Mouse (Mus musculus): ENCODE measurements at regions not wholly inside any gene's neighbourhood (a gene's known extent, or its start where the extent isn't known, plus 50 kb on each side); places are given as distances from the start of the nearest gene placed in this dataset.

- in situ Hi-C loops (cut with MboI; ENCODE audit: low pct_ligation_motif_present, low pct_unique_long_range_greater_than_20kb, low sequenced_read_pairs): no loop called here
Observed at GRCm38 (mm10) chr3:150493433-150494045, 944.1 kb upstream of the Adgrl4 start.

GRCm38 (mm10) chr3:150530966-150531365 is 906.7 kb upstream of the Adgrl4 start:
- H3K9ac ChIP-seq (ENCODE audit: insufficient read depth, low read depth): no peak overlapping the region
- DNase-seq (ENCODE audit: extremely low read depth): peak; percentile 3
- no peak overlapping the region for H3K4me2 ChIP-seq (ENCODE audit: insufficient read depth, low read depth, poor library complexity, severe bottlenecking)
- no peaks in the 10 kb centered on the region for H3K4me1 ChIP-seq (ENCODE audit: control insufficient read depth in 1 of 2, insufficient read depth in 2 of 2)
- dilution Hi-C loops (cut with MboI; ENCODE audit: extremely low pct_ligation_motif_present, extremely low pct_unique_long_range_greater_than_20kb, low sequenced_read_pairs): no loop called here
- H3K4me3 ChIP-seq (replicated peaks in 1 of 3; ENCODE audit: low read depth in 2 of 3, low read length in 2 of 3, poor library complexity in 1 of 3): no peak overlapping the region
- in situ Hi-C loops (cut with MboI; ENCODE audit: low pct_ligation_motif_present, low pct_unique_long_range_greater_than_20kb, low sequenced_read_pairs): no loop called here
- no peak for TF ChIP-seq MXI1 (IDR thresholded peaks at IDR 0.05; ENCODE audit: low read depth, low read length)
- no peak for TF ChIP-seq POLR2AphosphoS2 (IDR thresholded peaks at IDR 0.05; ENCODE audit: low read depth, low read length)
- TF ChIP-seq ZC3H11A (IDR thresholded peaks at IDR 0.05; ENCODE audit: low read depth, low read length): no peak
- TF ChIP-seq CHD2 (IDR thresholded peaks at IDR 0.05; ENCODE audit: low read length): no peak
- TF ChIP-seq MAFK (IDR thresholded peaks at IDR 0.05; ENCODE audit: insufficient replicate concordance, low read length): no peak
- no peaks in the 10 kb centered on the region for H3K36me3 ChIP-seq (replicated peaks in 1 of 2; ENCODE audit: control insufficient read depth in 1 of 2, insufficient read depth in 1 of 2, low read length in 1 of 2)
- no peaks in the 10 kb centered on the region for H3K79me2 ChIP-seq (replicated peaks; ENCODE audit: control insufficient read depth, extremely low read depth, insufficient read depth, poor library complexity, severe bottlenecking)
- no peak overlapping the region for H3K27ac ChIP-seq (ENCODE audit: insufficient read depth, low read depth)
- H3K9me3 ChIP-seq (replicated peaks; ENCODE audit: low read length): peaks cover 21% of the 10 kb centered on the region
- no peaks in the 10 kb centered on the region for H3K27me3 ChIP-seq (replicated peaks)

More at GRCm38 (mm10) chr3:150493433-150494045, 944.1 kb upstream of the Adgrl4 start:
- Histone ChIP-seq H3K4me1 (ENCODE audit: control insufficient read depth in 1 of 2, insufficient read depth in 2 of 2) (peaks cover 0 to 4% of the 10 kb centered on the region in 2 experiments; a peak in 1 of 4 replicates), H3K36me3 (replicated peaks in 1 of 2; ENCODE audit: control insufficient read depth in 1 of 2, insufficient read depth in 1 of 2, low read length in 1 of 2) (no peaks in the 10 kb centered on the region), H3K27me3 (replicated peaks) (no peaks in the 10 kb centered on the region), H3K4me2 (ENCODE audit: insufficient read depth, low read depth, poor library complexity, severe bottlenecking) (no peak overlapping the region), H3K79me2 (replicated peaks; ENCODE audit: control insufficient read depth, extremely low read depth, insufficient read depth, poor library complexity, severe bottlenecking) (no peaks in the 10 kb centered on the region), H3K9me3 (replicated peaks; ENCODE audit: low read length) (peaks cover 6% of the 10 kb centered on the region), H3K9ac (ENCODE audit: insufficient read depth, low read depth) (no peak overlapping the region), H3K27ac (ENCODE audit: insufficient read depth, low read depth) (no peak overlapping the region), H3K4me3 (replicated peaks in 1 of 3; ENCODE audit: low read depth in 2 of 3, low read length in 2 of 3, poor library complexity in 1 of 3) (no peak overlapping the region)
- dilution Hi-C loops (cut with MboI; ENCODE audit: extremely low pct_ligation_motif_present, extremely low pct_unique_long_range_greater_than_20kb, low sequenced_read_pairs): no loop called here
- TF ChIP-seq KAT2A (IDR thresholded peaks at IDR 0.05; ENCODE audit: insufficient replicate concordance, low read length) (no peak), JUND (conservative IDR thresholded peaks at IDR 0.05; ENCODE audit: low read depth, low read length) (no peak), MAZ (IDR thresholded peaks at IDR 0.05; ENCODE audit: low read depth, low read length) (no peak), TCF12 (IDR thresholded peaks at IDR 0.05; ENCODE audit: low read depth, low read length) (no peak), MXI1 (IDR thresholded peaks at IDR 0.05; ENCODE audit: low read depth, low read length) (no peak), CHD2 (IDR thresholded peaks at IDR 0.05; ENCODE audit: low read length) (no peak), NRF1 (IDR thresholded peaks at IDR 0.05; ENCODE audit: low read depth, low read length) (no peak), RCOR1 (conservative IDR thresholded peaks at IDR 0.05; ENCODE audit: low read depth, low read length) (no peak), RAD21 (IDR thresholded peaks at IDR 0.05; ENCODE audit: low read depth, low read length) (no peak), UBTF (IDR thresholded peaks at IDR 0.05; ENCODE audit: low read depth, low read length) (no peak), USF1 (IDR thresholded peaks at IDR 0.05; ENCODE audit: low read depth, low read length) (no peak), ZC3H11A (IDR thresholded peaks at IDR 0.05; ENCODE audit: low read depth, low read length) (no peak), PAX5 (IDR thresholded peaks at IDR 0.05; ENCODE audit: low read length) (no peak)
- no peak for DNase-seq (ENCODE audit: extremely low read depth)
